Mouse (Mus musculus): ENCODE results near the gene BC055324. TPM values are rescaled to one million over a fixed set of nuclear protein-coding genes. Genes with fewer than 3 reads are reported as not detected.
"Not testable (repeated sequence)": the region's sequence is repeated elsewhere in the genome, so short reads cannot be mapped to it uniquely, and the experiment has no call there.

Gene BC055324
- 1 to 10 TPM in 1 of 2 experiments, under 1 TPM in 1; 0.96 to 1.2 TPM for total RNA-seq (2021)

- intact Hi-C loops (cut with DNase I): loop anchor here (1.0 kb wide), 1 partner anchor 66 kb away; the partner anchor contains the start of gene Scyl3
- DNase-seq (ENCODE audit: low spot score in 2 of 2): peak; percentile 88 to 89
Measured at GRCm38 (mm10) chr1:163994721-163995608, at the start of gene BC055324, which contains the start of gene Mettl18. Gene BC055324, minus strand, starts transcription at chr1:163994796. Gene Mettl18, plus strand, starts transcription at chr1:163994889.

- no peak for DNase-seq (ENCODE audit: low spot score in 2 of 2)
- intact Hi-C loops (cut with DNase I): no loop called here
Measured at GRCm38 (mm10) chr1:164043549-164043948, 49.0 kb upstream of the BC055324 start.

GRCm38 (mm10) chr1:164040385-164041135 is 46.0 kb upstream of the BC055324 start:
- intact Hi-C loops (cut with DNase I): no loop called here
- DNase-seq (ENCODE audit: low spot score in 2 of 2): no peak

- intact Hi-C loops (cut with DNase I): no loop called here
Measured at GRCm38 (mm10) chr1:164027416-164027815, 32.8 kb upstream of the BC055324 start.

GRCm38 (mm10) chr1:164025685-164026084 is 31.1 kb upstream of the BC055324 start:
- intact Hi-C loops (cut with DNase I): no loop called here
- DNase-seq (ENCODE audit: low spot score in 2 of 2): no peak

More at GRCm38 (mm10) chr1:164027416-164027815, 32.8 kb upstream of the BC055324 start:
- DNase-seq (ENCODE audit: low spot score in 2 of 2): no peak

GRCm38 (mm10) chr1:164022106-164022505 is 27.5 kb upstream of the BC055324 start:
- DNase-seq (ENCODE audit: low spot score in 2 of 2); intact Hi-C loops (cut with DNase I): not testable (repeated sequence)

- intact Hi-C loops (cut with DNase I); DNase-seq (ENCODE audit: low spot score in 2 of 2): not testable (repeated sequence)
Measured at GRCm38 (mm10) chr1:164020746-164021145, 26.1 kb upstream of the BC055324 start.

- intact Hi-C loops (cut with DNase I): no loop called here
Measured at GRCm38 (mm10) chr1:164019789-164020188, 25.2 kb upstream of the BC055324 start.

GRCm38 (mm10) chr1:164018221-164018896 is 23.8 kb upstream of the BC055324 start:
- intact Hi-C loops (cut with DNase I): no loop called here
- no peak for DNase-seq (ENCODE audit: low spot score in 2 of 2)

More at GRCm38 (mm10) chr1:164019789-164020188, 25.2 kb upstream of the BC055324 start:
- no peak for DNase-seq (ENCODE audit: low spot score in 2 of 2)

- intact Hi-C loops (cut with DNase I): no loop called here
- no peak for DNase-seq (ENCODE audit: low spot score in 2 of 2)
Measured at GRCm38 (mm10) chr1:164014616-164015015, 20.0 kb upstream of the BC055324 start.

- intact Hi-C loops (cut with DNase I): no loop called here
- DNase-seq (ENCODE audit: low spot score in 2 of 2): no peak
Measured at GRCm38 (mm10) chr1:164009235-164009634, 14.6 kb upstream of the BC055324 start.

- intact Hi-C loops (cut with DNase I): no loop called here
- DNase-seq (ENCODE audit: low spot score in 2 of 2): no peak
Measured at GRCm38 (mm10) chr1:164004311-164004710, 9.7 kb upstream of the BC055324 start.

- intact Hi-C loops (cut with DNase I): no loop called here
- DNase-seq (ENCODE audit: low spot score in 2 of 2): no peak
Measured at GRCm38 (mm10) chr1:164001831-164002452, 7.3 kb upstream of the BC055324 start.

GRCm38 (mm10) chr1:163995609-163995913 is 965 bp upstream of the BC055324 start:
- DNase-seq (ENCODE audit: low spot score in 2 of 2): no peak
- intact Hi-C loops (cut with DNase I): loop anchor here (1.0 kb wide), 1 partner anchor 66 kb away; the partner anchor contains the start of gene Scyl3

GRCm38 (mm10) chr1:163994173-163994720 is 349 bp downstream of the BC055324 start:
- intact Hi-C loops (cut with DNase I): no loop called here

GRCm38 (mm10) chr1:163992371-163992770 is 2.2 kb downstream of the BC055324 start:
- intact Hi-C loops (cut with DNase I): no loop called here
- DNase-seq (ENCODE audit: low spot score in 2 of 2): no peak

More at GRCm38 (mm10) chr1:163994173-163994720, 349 bp downstream of the BC055324 start:
- DNase-seq (ENCODE audit: low spot score in 2 of 2): no peak

GRCm38 (mm10) chr1:163976515-163976914 is 18.1 kb downstream of the BC055324 start:
- DNase-seq (ENCODE audit: low spot score in 2 of 2): no peak
- intact Hi-C loops (cut with DNase I): no loop called here

- intact Hi-C loops (cut with DNase I): no loop called here
- no peak for DNase-seq (ENCODE audit: low spot score in 2 of 2)
Measured at GRCm38 (mm10) chr1:163975088-163975487, 19.5 kb downstream of the BC055324 start.

GRCm38 (mm10) chr1:163974471-163974870 is 20.1 kb downstream of the BC055324 start:
- no peak for DNase-seq (ENCODE audit: low spot score in 2 of 2)
- intact Hi-C loops (cut with DNase I): no loop called here

All from left cerebral cortex, postnatal 36 days (tissue).